Mouse (Mus musculus) intestine, embryonic 16.5 days (tissue): ENCODE data around the gene Sema4c. TPM values are rescaled to one million over a fixed set of nuclear protein-coding genes. Genes with fewer than 3 reads are reported as not detected.
A peak's percentile ranks its signal among the peaks of the same experiment; 100 is the strongest.

ENCODE experiments used
- ATAC-seq: fragments of 200-750 bp; cut with Nextera tagmentation; 2 replicates; pipeline ENCODE4 v1.8.0; 2017; ENCODE audit warnings: moderate TSS enrichment, moderate library complexity
- H3K27ac ChIP-seq: fragments of 300-500 bp; sonication (generic); 2 replicates; pipeline ENCODE4 v1.5.1; 2014; ENCODE audit warnings: mild to moderate bottlenecking, low read length
- H3K27me3 ChIP-seq: fragments of 300-500 bp; sonication (generic); replicated peaks from 2 replicates; pipeline ENCODE4 v1.6.1; 2014; ENCODE audit warnings: low read length, control low read depth, mixed read lengths; ENCODE audit not compliant: control insufficient read depth, insufficient read depth
- H3K36me3 ChIP-seq: fragments of 300-500 bp; sonication (generic); 2 replicates; pipeline ENCODE4 v1.6.1; 2014; ENCODE audit warnings: low read length, control low read depth; ENCODE audit not compliant: control insufficient read depth, insufficient read depth
- H3K4me1 ChIP-seq: fragments of 300-500 bp; sonication (generic); 2 replicates; pipeline ENCODE4 v1.6.1; 2014; ENCODE audit warnings: low read length, control low read depth, mixed read lengths; ENCODE audit not compliant: control insufficient read depth, insufficient read depth
- H3K4me2 ChIP-seq: fragments of 300-500 bp; sonication (generic); 2 replicates; pipeline ENCODE4 v1.6.1; 2014; ENCODE audit warnings: low read depth, low read length, control low read depth
- H3K4me3 ChIP-seq: fragments of 300-500 bp; sonication (generic); 2 replicates; pipeline ENCODE4 v1.5.1; 2014; ENCODE audit warnings: mild to moderate bottlenecking, low read length
- H3K9ac ChIP-seq: fragments of 300-500 bp; sonication (generic); 2 replicates; pipeline ENCODE4 v1.6.1; 2014; ENCODE audit warnings: low read depth, low read length
- H3K9me3 ChIP-seq: fragments of 300-500 bp; sonication (generic); 2 replicates; pipeline ENCODE4 v1.6.1; 2016; ENCODE audit warnings: low read length, control low read depth; ENCODE audit not compliant: control insufficient read depth
- WGBS: fragments of 180-500 bp; shearing (Covaris S2); extraction: QIAGEN DNeasy Blood & Tissue Kit; methylation state at CpG from one replicate; pipeline ENCODE4 v1.1.7; 2014; 5-methylcytosine and 5-hydroxymethylcytosine counted together
- polyA plus RNA-seq: library from polyadenylated mRNA; unstranded; fragments of >200 nt; fragmentation: Nextera tagmentation; extraction: Ambion mirVana; gene quantifications from 2 replicates; pipeline ENCODE4 v1.2.1, GENCODE M21; 2015

Sema4c gene
- polyA plus RNA-seq, 1 experiment from 2014 or later = 7.9 TPM

DNA sequence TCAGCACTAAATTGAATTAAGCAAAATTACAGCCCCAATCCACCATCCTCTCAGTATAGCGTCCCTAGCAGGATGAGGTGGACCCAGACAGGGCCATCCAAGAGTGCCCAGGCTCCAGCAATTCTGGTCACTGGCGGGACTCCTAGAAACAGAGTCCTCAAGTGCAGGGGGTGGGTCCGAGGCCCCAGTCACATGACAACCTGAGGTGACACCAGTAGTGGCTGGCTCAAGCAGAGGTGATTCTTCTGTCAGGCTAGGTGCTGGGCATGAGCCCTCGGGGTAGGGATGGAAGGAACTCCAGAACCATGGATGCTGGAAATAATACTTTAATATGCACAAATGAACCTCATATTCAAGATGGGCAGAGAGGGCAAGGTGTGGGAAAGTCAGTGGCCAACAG, 4.2 kb upstream of the Sema4c start:
- Histone ChIP-seq H3K4me3 (no peak overlapping the region), H3K9ac (no peak overlapping the region), H3K4me1 (peaks cover 18% of the 10 kb centered on the region), H3K4me2 (no peak overlapping the region), H3K27me3 (no peaks in the 10 kb centered on the region), H3K36me3 (no peaks in the 10 kb centered on the region), H3K27ac (no peak overlapping the region), H3K9me3 (no peaks in the 10 kb centered on the region)
- 67% methylated on average over 4 of the region's 4 CpGs for WGBS
- ATAC-seq = no peak

DNA sequence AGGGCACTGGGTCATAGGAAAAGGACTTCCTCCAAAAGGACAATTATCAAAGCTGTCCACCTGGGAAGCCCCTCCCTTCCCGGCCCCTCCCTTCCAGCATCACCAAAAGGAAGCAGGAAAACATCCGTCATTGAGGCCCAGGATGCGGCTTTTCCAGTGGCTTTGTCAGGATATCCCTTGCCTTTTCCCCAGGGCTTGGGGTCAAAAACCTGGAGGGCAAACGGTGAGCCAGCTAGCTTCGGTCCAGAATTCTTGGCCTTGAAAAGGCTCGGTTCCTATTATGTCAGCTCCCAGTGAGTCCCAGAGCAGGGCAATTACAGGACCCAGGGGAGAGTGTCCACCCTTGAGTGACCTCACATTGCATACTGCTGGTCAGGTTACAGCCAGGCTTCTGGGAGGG, 2.8 kb upstream of the Sema4c start:
- H3K9me3 ChIP-seq = no peaks in the 10 kb centered on the region
- H3K9ac ChIP-seq = no peak overlapping the region
- H3K27me3 ChIP-seq = no peaks in the 10 kb centered on the region
- H3K4me1 ChIP-seq = peaks cover 18% of the 10 kb centered on the region
- no peaks in the 10 kb centered on the region for H3K36me3 ChIP-seq
- no peak overlapping the region for H3K27ac ChIP-seq
- no peak overlapping the region for H3K4me3 ChIP-seq
- no peak for ATAC-seq
- H3K4me2 ChIP-seq = no peak overlapping the region
- 58% methylated on average over 6 of the region's 6 CpGs for WGBS

DNA sequence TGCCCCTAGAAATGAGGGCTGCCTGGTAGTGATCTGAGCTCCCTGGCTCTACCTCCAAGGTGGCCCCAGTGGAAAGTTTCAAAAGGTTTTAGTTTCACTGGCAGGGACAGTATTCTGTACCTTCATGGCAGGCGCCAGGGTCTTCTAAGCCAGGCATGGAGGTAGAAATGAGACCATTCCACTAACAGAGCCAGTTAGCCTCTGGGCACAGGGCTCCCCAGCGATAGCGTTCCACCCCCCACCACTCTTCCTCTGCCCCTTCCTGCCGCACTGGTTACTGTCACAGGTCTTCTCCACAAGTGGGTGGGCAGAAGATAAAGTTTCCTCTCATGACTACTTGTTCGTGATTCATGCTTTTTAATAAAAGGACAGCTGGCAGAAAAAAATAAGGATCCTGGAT, 1.7 kb upstream of the Sema4c start:
- 68% methylated on average over 5 of the region's 5 CpGs for WGBS
- Histone ChIP-seq H3K9ac (no peak overlapping the region), H3K27me3 (no peaks in the 10 kb centered on the region), H3K27ac (no peak overlapping the region), H3K4me3 (no peak overlapping the region), H3K4me2 (no peak overlapping the region), H3K36me3 (no peaks in the 10 kb centered on the region), H3K9me3 (no peaks in the 10 kb centered on the region), H3K4me1 (peaks cover 29% of the 10 kb centered on the region)
- ATAC-seq = no peak

DNA sequence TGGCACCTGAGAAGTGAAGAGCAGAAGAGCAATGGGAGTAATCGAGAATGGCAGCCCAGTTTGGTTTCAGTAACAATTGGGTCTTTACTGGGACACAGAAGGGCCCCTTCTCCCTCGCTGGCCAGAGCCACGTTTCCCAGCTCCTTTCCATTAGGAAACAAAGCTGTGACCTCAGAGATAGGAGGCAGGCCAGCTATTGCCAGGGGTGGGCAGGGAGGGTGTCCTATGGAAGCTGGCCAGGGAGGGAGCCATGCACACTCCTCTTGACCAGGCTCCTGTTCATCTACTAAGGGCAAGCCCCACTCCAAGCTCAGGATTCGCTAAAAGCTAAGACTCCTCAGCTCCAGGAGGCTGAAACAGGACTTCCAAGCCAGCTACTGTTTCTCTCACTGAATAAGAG, 1.1 kb upstream of the Sema4c start:
- Histone ChIP-seq H3K9me3 (no peaks in the 10 kb centered on the region), H3K9ac (no peak overlapping the region), H3K27me3 (no peaks in the 10 kb centered on the region), H3K27ac (no peak overlapping the region), H3K36me3 (no peaks in the 10 kb centered on the region), H3K4me2 (peak overlapping the region; percentile 86; the same call in 1 of the 2 replicates), H3K4me1 (peaks cover 34% of the 10 kb centered on the region), H3K4me3 (peak overlapping the region; percentile 89; the same call in 1 of the 2 replicates)
- 37% methylated on average over 4 of the region's 4 CpGs for WGBS
- ATAC-seq = no peak

DNA sequence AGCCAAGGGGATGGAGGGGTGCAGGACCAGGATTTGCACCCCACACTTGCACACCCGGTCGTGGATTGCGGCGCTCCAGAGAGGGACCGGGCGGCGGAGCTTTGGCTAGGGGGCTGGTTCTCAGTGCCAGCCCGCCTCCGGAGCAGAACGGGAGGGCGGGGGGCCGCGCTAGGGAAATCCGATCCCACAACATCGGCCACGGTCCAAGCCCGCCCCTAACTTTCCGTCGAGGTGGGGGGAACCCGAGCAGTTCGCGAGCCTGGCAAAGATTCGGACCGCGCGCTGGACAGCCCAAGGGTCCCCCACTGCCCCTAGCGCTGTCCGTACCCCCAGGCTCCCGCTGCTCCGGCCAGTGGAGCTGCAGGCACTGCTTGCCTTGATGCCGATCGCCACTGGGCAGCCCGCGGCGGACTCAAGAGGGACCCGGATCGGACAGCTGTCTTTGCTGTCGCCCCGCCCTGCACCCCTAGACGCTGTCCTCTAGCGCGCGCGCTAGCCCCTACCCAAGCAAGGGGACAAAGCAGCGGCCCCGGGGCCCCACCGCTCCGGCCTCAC, 615 bp downstream of the Sema4c start:
- H3K4me3 ChIP-seq = peak overlapping the region; percentile 89
- H3K36me3 ChIP-seq = peaks cover 15% of the 10 kb centered on the region
- no peaks in the 10 kb centered on the region for H3K9me3 ChIP-seq
- peak; percentile 76 for ATAC-seq
- under 1% methylated on average over 48 of the region's 48 CpGs for WGBS
- H3K27me3 ChIP-seq = no peaks in the 10 kb centered on the region
- H3K4me2 ChIP-seq = peak overlapping the region; percentile 86
- peak overlapping the region; percentile 98 for H3K27ac ChIP-seq
- H3K4me1 ChIP-seq = peaks cover 34% of the 10 kb centered on the region
- peak overlapping the region; percentile 94 for H3K9ac ChIP-seq

DNA sequence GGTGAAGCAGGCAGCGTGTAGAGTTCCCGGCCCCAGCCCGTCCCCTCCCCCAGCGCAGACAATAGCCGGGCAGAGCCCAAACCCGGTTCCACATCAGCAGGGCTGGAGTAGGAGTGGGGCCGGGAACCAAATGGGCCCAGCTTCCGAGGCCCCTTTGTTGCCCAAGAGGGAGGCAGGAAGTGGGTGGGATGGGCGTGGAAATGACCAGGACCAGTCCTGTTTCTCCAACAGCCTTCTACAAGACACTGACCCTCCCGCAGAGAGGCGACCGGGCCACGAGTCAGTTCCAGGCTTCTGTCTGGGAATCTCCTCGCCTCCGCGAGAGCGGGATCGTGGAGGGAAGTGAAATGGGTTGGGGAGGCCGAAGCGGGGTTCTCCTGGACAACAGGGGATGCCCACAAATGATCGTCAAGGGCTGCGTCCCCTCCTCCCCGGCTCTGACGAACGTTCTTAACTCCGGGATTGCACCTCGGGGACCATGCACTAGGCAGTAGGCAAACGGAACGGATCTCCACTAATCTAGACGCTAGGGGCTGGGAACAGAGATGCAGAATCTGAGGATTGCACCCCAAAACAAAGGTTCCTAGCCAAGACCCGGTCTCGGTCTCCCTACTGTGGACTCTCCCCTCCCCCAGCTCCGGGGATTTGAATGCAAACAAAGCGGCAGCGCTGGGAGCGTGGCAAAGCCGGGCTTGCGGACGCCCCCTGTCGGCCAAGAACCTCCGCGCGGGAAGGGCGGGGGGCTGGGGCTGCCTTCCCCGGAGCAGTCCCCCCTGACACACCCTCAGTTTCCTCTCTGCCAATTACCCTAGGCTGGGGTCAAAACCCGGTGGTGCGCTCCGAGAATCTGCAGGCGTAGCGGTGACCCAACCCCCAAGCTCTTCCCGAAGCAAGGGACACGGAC, 1.3 kb downstream of the Sema4c start:
- peak overlapping the region; percentile 89 for H3K4me3 ChIP-seq
- under 1% methylated on average over 52 of the region's 52 CpGs for WGBS
- peak; percentile 75 for ATAC-seq
- H3K4me2 ChIP-seq = peak overlapping the region; percentile 86
- H3K27me3 ChIP-seq = no peaks in the 10 kb centered on the region
- H3K4me1 ChIP-seq = peaks cover 34% of the 10 kb centered on the region
- peaks cover 21% of the 10 kb centered on the region for H3K36me3 ChIP-seq
- H3K9ac ChIP-seq = peak overlapping the region; percentile 94
- H3K27ac ChIP-seq = peak overlapping the region; percentile 98
- H3K9me3 ChIP-seq = no peaks in the 10 kb centered on the region

DNA sequence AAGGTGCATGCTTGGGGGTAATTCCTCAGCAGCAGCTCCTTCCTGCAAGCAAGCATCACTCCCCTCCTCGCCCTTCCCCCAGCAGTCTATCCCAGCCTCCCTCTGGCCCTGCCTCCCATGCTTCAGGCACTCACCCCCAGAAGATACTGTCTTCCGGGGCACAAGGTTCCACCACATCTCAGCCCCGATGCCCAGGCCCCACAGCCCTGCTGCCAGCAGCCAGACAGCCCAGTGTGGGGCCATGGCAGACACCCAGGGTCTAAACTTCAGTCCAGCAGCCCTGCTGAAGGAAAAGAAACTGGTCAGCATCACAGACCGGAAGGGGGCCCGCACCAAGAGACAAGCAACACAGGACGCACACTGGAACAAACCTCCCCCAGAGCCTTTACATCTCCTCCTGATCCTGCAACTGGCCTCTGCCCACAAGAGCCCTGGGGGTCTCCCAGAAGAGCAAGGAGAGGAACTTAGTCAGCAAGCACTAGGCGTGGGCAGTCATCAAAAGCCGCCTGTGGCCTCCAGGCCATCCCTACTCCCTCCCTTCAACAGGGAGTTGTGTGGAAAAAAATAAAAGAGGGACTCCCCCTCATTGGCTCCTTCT, 2.3 kb downstream of the Sema4c start:
- peak overlapping the region; percentile 89 for H3K4me3 ChIP-seq
- H3K27me3 ChIP-seq = no peaks in the 10 kb centered on the region
- H3K4me1 ChIP-seq = peaks cover 34% of the 10 kb centered on the region
- peak overlapping the region; percentile 86 for H3K4me2 ChIP-seq
- peak overlapping the region; percentile 94 for H3K9ac ChIP-seq
- no peak for ATAC-seq
- peaks cover 22% of the 10 kb centered on the region for H3K36me3 ChIP-seq
- peak overlapping the region; percentile 98 for H3K27ac ChIP-seq
- 6% methylated on average over 8 of the region's 8 CpGs for WGBS
- H3K9me3 ChIP-seq = no peaks in the 10 kb centered on the region

DNA sequence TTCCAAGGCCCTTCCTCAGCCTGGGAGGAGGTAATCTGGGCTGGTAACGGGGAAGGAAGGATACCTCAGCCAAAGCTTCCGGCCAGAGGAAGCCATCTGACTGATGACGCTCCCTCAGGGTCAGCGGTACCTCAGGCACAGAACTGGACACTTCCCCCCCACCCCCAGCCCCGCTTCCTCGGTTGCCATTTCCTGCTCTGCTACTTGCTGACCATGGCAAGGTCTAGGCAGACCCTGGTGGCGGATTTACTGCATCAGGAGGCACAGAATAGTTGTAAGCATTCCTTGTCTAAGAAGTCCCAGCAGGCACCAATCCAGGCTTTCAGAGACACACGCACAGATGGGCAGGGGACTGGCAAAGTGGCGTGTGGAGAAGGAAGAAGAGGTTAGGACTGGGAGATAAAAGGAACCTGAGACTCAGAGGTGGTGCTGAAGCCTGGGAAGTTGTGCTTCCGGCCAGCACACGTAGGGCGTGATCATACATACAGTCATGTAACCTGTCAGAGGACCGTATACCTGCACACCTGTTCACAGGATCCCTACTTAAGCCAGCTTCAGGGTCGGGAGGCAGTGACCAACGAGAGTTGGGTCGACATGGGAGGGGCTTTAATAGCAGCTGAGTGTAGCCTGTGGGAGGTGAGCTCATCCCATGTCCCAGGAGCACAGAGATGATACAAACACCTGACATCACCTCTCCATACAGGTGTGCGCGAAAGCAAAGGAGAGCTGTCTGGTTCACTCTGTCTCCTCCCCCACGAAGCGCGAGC, 3.3 kb downstream of the Sema4c start:
- Histone ChIP-seq H3K9me3 (no peaks in the 10 kb centered on the region), H3K4me2 (peak overlapping the region; percentile 86; the same call in 1 of the 2 replicates), H3K9ac (peak overlapping the region; percentile 94; the same call in 1 of the 2 replicates), H3K27me3 (no peaks in the 10 kb centered on the region), H3K4me1 (peaks cover 34% of the 10 kb centered on the region), H3K27ac (peak overlapping the region; percentile 42; the same call in 1 of the 2 replicates), H3K4me3 (peak overlapping the region; percentile 89), H3K36me3 (peaks cover 26% of the 10 kb centered on the region)
- WGBS = 69% methylated on average over 21 of the region's 21 CpGs
- no peak for ATAC-seq

DNA sequence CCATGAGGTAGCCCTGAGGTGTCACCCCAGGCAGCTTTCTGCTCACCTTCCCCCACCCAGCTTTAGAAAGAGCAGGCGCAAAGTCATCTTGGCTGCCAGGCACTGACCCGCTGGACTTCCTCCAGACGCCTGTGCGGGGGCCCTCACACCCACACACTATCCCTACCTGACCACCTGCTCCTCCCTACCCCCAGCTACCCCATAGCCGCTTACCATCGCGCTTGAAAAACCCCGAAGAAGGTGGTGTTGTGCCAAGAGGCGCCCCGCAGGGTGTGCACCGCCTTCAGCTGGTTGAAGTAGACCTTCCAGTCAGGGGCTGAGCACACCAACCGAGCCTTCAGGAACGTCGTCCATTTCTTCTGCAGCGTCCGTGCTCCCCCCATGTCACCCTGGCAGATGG, 5.6 kb downstream of the Sema4c start:
- no peaks in the 10 kb centered on the region for H3K27me3 ChIP-seq
- H3K9ac ChIP-seq = no peak overlapping the region
- H3K4me3 ChIP-seq = no peak overlapping the region
- no peak overlapping the region for H3K4me2 ChIP-seq
- no peak for ATAC-seq
- 82% methylated on average over 16 of the region's 16 CpGs for WGBS
- H3K9me3 ChIP-seq = no peaks in the 10 kb centered on the region
- no peak overlapping the region for H3K27ac ChIP-seq
- peaks cover 36% of the 10 kb centered on the region for H3K36me3 ChIP-seq
- peaks cover 39% of the 10 kb centered on the region for H3K4me1 ChIP-seq
